Mouse (Mus musculus): ENCODE results near the gene Hpgds. TPM values are rescaled to one million over a fixed set of nuclear protein-coding genes. Genes with fewer than 3 reads are reported as not detected.
A peak's percentile ranks its signal among the peaks of the same experiment; 100 is the strongest.

Gene Hpgds
- polyA plus RNA-seq (2017; shearing (Covaris generic)) = 1 to 10 TPM; 6.0 to 7.5 TPM

DNA sequence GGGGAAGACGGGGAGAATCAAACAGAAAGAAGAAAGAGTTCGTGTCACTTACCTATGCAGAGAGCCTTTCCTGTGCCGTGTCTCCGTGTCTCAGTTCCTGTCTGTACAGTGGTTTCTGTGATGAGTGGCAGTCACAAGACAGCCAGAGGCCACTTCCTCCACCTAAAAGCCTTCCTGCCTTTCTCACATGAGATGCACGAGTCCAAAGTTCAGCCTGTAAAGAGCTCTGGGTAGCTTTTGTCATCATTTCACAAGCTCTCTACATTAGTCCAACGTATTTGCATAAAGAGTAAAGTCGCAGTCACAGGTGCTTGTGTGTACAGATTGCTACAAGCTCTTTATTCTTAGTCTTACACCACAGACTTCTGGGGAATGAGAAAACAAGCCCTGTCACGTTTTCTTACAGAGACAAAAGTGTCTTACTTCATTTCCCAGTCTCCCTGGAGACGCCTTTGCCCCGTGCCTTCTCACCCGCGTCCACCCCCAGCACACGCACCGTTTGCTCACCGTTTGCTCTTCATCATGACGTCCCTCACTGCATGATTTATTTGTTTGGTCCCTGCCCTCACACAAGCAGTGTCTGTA lies at the start of gene Hpgds:
Gene Hpgds, minus strand, starts transcription at position 288 of the 585 bp plus-strand sequence.
- peak; percentile 94 for ATAC-seq

DNA sequence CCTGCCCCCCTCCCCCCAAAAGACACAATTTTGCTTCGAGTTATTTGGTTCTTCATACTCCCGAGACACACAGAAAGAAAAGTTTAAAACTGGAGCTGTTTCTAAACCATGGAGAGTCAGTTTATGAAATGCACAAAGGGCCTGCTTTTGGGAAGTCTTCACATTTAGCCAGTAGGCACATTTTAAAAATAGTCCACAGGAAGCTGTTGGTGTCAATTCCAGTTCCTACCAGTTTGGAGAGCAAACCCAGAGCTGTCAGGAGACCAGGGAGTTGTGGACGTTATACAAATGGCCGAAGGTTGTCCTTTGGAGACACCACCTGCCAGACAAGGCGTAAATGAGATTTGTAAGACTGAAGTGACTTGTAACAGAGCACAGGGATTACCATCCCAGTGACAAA lies 20.3 kb upstream of the Hpgds start:
- ATAC-seq = no peak

GRCm38 (mm10) chr6:65164137-65164536 lies 19.4 kb upstream of the Hpgds start:
- no peak for ATAC-seq

DNA sequence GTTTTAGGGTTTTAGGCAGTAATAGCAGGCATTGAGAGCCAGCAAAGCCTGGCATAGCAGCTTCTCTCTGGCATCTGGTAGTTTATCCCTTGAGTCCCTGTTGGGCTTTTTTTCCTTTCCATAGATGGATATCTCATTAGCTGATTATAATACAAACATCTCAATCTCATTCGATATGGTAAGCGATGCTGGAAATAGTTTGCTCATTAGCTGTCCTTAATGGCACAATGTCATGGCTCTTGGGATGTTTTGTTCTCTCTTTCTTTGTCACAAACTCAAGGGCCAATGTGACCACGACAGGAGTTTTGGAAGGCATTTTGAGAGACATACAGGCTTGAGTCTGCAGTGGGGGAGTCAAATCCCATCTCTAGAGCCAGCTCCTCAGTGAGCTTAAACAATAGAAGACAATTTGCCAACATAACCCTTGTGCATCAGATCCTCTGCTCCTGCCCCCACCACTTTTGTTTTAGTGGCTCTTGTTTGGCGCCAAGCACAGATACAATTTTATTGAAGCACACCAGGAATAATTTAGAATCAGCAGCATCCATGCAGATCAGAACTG lies 14.8 kb upstream of the Hpgds start:
- no peak for ATAC-seq

GRCm38 (mm10) chr6:65157042-65157441 lies 12.3 kb upstream of the Hpgds start:
- no peak for ATAC-seq

GRCm38 (mm10) chr6:65153570-65153969 lies 8.9 kb upstream of the Hpgds start:
- ATAC-seq = no peak

GRCm38 (mm10) chr6:65150703-65151102 lies 6.0 kb upstream of the Hpgds start:
- ATAC-seq = no peak

DNA sequence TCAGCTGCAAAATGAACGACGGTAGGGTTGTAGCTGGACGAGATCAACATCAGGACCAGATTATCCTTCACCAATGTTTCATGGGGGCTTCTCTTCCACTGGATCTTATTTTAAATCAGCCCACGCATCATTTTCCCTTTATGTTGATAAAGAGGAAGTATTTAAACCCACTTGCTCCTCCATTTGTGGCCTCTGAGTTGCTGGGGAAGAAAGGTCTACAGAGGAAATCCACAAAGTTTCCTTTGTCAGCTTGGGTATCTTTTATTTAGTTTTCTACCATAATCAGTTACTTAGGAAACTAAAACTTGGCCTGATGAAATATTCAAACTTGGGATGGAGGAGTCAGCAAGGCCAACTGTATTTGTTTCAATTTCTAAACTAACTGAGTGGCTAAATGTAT lies 1.7 kb upstream of the Hpgds start:
- no peak for ATAC-seq

DNA sequence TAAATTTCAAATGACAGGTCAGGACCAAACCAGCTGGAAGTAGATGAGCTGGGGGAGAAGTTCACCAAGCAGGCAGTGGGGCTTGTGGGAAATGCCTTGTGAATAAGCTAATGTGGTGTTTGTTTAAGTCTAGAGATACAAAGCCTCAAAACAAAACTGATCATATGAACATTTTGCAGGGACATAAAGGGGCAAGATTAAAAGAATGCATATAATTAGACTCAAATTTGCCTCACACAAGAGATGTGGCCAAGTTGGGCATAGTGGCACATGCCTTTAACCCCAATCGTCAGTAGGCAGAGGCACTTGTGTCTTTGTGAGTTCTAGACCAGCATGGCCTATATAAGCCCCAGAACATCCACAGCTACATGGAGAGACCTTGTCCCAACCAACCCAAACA lies 2.4 kb downstream of the Hpgds start:
- no peak for ATAC-seq

DNA sequence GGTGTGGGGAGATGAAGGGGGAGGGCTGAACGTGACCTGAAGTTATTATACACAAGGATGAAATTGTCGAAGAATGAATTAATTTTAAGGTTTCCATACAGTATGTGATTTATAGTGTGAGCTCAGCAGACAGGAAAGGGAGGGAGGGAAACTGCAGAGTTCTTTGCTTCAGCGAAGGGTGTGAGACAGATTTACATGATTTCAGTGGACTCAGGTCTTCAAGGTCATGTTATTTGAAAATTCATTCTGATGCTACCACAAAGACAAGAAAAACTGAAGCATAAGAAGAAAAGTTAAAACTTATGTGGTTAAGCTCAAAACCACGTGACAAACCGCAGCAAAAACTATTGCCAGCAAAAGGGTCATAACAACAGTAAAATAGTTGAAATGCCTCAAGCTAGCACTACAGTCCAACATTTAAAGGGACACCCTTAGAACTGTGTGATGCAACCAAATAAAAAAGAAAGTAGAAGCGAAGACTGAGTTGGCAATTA lies 3.9 kb downstream of the Hpgds start:
- peak; percentile 12 for ATAC-seq

GRCm38 (mm10) chr6:65140082-65140749 lies 4.5 kb downstream of the Hpgds start:
- ATAC-seq = peak; percentile 2

DNA sequence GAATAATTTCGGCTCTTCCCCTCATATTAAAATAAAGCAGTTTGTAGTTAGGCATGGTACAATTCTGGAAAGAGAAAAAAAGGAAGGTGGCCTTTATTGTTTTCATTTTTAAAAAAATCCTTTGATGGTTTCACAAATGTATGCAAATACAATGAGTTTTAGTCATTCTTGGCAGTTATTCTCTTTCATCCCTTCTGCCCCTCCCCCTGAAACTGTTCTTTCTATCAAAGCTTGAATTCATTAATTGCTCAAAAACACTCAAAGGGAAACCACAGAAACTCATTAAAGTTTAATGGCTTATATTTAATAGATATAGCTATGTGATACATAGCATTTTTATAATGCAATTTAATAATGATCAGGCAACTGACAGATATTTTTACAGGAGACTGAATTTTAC lies 6.5 kb downstream of the Hpgds start:
- no peak for ATAC-seq

- ATAC-seq = no peak
Observed at GRCm38 (mm10) chr6:65137802-65138201, 6.9 kb downstream of the Hpgds start.

DNA sequence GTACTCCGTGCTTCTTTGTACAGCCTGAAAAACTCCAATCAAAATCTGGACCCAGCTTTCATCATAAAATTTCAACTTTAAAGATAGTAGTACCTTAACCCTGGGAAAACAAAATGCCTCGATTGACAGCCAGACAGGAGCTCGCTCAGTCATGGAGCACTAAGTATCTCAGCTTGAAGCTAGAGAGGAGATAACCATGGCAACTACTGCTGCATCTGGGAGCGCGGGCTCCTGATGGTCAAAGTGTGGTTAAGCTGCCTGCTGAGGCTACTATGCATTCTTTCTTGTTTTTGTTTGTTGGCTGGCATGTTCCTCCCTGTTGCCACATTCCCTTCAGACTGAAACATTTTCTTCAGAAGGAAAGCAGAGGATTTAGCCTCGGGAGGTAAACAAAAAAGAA lies 12.3 kb downstream of the Hpgds start:
- no peak for ATAC-seq

- peak; percentile 78 for ATAC-seq
Observed at GRCm38 (mm10) chr6:65126074-65126726, 18.5 kb downstream of the Hpgds start.

DNA sequence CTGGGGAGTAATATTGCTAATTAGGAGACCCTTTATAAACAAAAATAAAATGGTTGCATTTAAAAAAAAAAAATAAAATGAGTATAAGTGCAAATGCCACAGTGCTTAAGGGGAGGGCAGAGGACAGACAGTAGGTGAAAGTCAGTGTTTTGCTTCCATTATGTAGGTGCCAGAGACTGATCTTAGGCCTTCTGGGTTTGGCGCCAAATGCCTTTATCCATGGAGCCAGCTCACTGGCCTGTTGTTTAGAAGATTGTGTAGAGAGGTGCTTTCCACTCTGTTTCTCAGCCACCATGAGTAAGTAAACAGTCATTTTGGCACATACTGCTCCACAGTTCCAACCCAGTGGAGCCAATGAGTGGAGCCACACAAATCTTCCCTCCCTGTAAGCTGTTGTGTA lies 27.2 kb downstream of the Hpgds start:
- no peak for ATAC-seq

DNA sequence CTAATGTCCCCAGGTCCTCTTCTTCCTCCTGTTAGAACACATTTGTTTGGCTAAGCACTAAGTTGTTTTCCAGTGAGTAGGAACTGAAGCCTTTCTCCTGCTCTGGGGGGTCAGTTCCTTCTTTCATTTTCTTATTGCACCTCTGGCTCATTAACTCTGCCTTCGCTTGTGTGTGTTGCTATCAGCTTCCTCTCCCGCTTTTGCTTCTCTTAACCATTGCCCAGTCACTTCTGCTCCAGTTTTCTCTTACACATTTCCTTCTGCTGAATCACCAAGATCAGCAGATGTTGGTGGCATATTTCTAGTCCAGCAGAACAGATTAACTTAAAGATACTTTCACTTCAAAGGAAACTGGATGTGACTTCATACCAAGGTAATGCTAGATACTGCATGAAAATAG lies 29.8 kb downstream of the Hpgds start:
- no peak for ATAC-seq

DNA sequence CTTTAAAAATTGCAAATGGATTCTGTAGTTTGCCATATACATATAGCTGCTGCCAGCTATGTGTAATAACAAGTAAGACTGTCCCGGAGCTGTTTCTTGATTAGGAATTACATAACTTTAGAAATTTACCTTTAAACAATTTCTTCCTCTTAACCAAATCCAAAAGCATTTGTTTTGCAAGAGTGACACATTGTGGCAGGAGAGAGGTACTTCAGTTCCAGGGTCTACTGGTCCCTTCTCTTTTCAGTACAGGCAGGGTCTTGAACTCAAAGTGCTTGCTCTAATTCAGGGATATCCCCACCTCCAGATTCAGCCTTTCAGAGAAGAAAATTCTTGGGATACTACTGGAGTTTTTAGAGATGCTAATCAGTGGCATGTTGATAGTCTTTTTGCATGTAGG lies 65.6 kb downstream of the Hpgds start:
- peak; percentile 78 for ATAC-seq

- no peak for ATAC-seq
Observed at GRCm38 (mm10) chr6:65075201-65075600, 69.5 kb downstream of the Hpgds start.

Measured in activated CD4-positive, CD25-positive, alpha-beta regulatory T cell, adult 4 months (primary cell).